Mouse (Mus musculus): ENCODE measurements at regions not wholly inside any gene's neighbourhood (a gene's known extent, or its start where the extent isn't known, plus 50 kb on each side); places are given as distances from the start of the nearest gene placed in this dataset.
A peak's percentile ranks its signal among the peaks of the same experiment; 100 is the strongest.

- Histone ChIP-seq H3K4me1 (ENCODE audit: control insufficient read depth in 1 of 2, insufficient read depth in 2 of 2, low read length in 2 of 2) (no peaks in the 10 kb centered on the region), H3K27ac (ENCODE audit: control insufficient read depth, low read depth, low read length) (no peak overlapping the region), H3K4me3 (ENCODE audit: control insufficient read depth in 1 of 2, insufficient read depth in 1 of 2, low read depth in 2 of 2, low read length in 2 of 2) (no peak overlapping the region), H3K79me2 (ENCODE audit: control insufficient read depth, insufficient read depth, low read length, poor library complexity) (no peaks in the 10 kb centered on the region), H3K36me3 (ENCODE audit: control insufficient read depth in 1 of 2, insufficient read depth in 2 of 2, low read length in 2 of 2) (no peaks in the 10 kb centered on the region), H3K9ac (ENCODE audit: control insufficient read depth, low read depth, low read length, poor library complexity, severe bottlenecking) (no peak overlapping the region), H3K27me3 (ENCODE audit: control insufficient read depth in 1 of 2, insufficient read depth in 2 of 2, low read length in 2 of 2) (no peaks in the 10 kb centered on the region), H3K9me3 (replicated peaks; ENCODE audit: insufficient read depth, low read length) (no peaks in the 10 kb centered on the region)
- DNase-seq (ENCODE audit: low read depth, low spot score): peak; percentile 33
- TF ChIP-seq RAD21 (IDR thresholded peaks at IDR 0.05; ENCODE audit: low read depth, low read length): peak; percentile 62
- peak; percentile 23 to 59 (median 26); a peak in 3 of 6 replicates for TF ChIP-seq CTCF (IDR thresholded peaks at IDR 0.05 in 2 of 3, conservative IDR thresholded peaks at IDR 0.05 in 1 of 3; ENCODE audit: control insufficient read depth in 1 of 3, insufficient read depth in 1 of 3, low read depth in 2 of 3, low read length in 3 of 3, poor library complexity in 1 of 3, severe bottlenecking in 1 of 3)
- TF ChIP-seq ZC3H11A (IDR thresholded peaks at IDR 0.05; ENCODE audit: low read depth, low read length): peak; percentile 41
- no peak for TF ChIP-seq MAZ (IDR thresholded peaks at IDR 0.05; ENCODE audit: low read depth, low read length)
- peak; percentile 58 for TF ChIP-seq SMC3 (IDR thresholded peaks at IDR 0.05; ENCODE audit: low read depth, low read length)
- no peak for TF ChIP-seq NRF1 (IDR thresholded peaks at IDR 0.05; ENCODE audit: insufficient read depth, low read depth, low read length, poor library complexity, severe bottlenecking)
- no peak for TF ChIP-seq MAFK (IDR thresholded peaks at IDR 0.05; ENCODE audit: borderline replicate concordance, low read depth, low read length)
- no peak for TF ChIP-seq MAX (IDR thresholded peaks at IDR 0.05; ENCODE audit: low read length)
Measured at GRCm38 (mm10) chr3:117120086-117121055, 151.6 kb upstream of the Palmd start.

GRCm38 (mm10) chr3:117119576-117119975 lies 150.8 kb upstream of the Palmd start:
- H3K4me3 ChIP-seq (ENCODE audit: control insufficient read depth in 1 of 2, insufficient read depth in 1 of 2, low read depth in 2 of 2, low read length in 2 of 2): no peak overlapping the region
- H3K9me3 ChIP-seq (replicated peaks; ENCODE audit: insufficient read depth, low read length): no peaks in the 10 kb centered on the region
- no peaks in the 10 kb centered on the region for H3K4me1 ChIP-seq (ENCODE audit: control insufficient read depth in 1 of 2, insufficient read depth in 2 of 2, low read length in 2 of 2)
- DNase-seq (ENCODE audit: low read depth, low spot score): no peak
- TF ChIP-seq ELF1 (IDR thresholded peaks at IDR 0.05; ENCODE audit: low read depth, low read length) (no peak), MXI1 (IDR thresholded peaks at IDR 0.05; ENCODE audit: low read depth, low read length) (no peak), CTCF (IDR thresholded peaks at IDR 0.05 in 2 of 3, conservative IDR thresholded peaks at IDR 0.05 in 1 of 3; ENCODE audit: control insufficient read depth in 1 of 3, insufficient read depth in 1 of 3, low read depth in 2 of 3, low read length in 3 of 3, poor library complexity in 1 of 3, severe bottlenecking in 1 of 3) (no peak), TAL1 (IDR thresholded peaks at IDR 0.05; ENCODE audit: low read length) (no peak), CHD2 (IDR thresholded peaks at IDR 0.05; ENCODE audit: low read length) (no peak), E2F4 (IDR thresholded peaks at IDR 0.05; ENCODE audit: borderline replicate concordance, low read depth, low read length) (no peak), NRF1 (IDR thresholded peaks at IDR 0.05; ENCODE audit: insufficient read depth, low read depth, low read length, poor library complexity, severe bottlenecking) (no peak), TCF12 (IDR thresholded peaks at IDR 0.05; ENCODE audit: low read depth, low read length) (no peak), RCOR1 (IDR thresholded peaks at IDR 0.05; ENCODE audit: low read depth, low read length) (no peak), ZKSCAN1 (IDR thresholded peaks at IDR 0.05; ENCODE audit: low read depth, low read length) (no peak), MYB (IDR thresholded peaks at IDR 0.05; ENCODE audit: low read depth, low read length) (no peak), MAZ (IDR thresholded peaks at IDR 0.05; ENCODE audit: low read depth, low read length) (no peak)
- no peak overlapping the region for H3K9ac ChIP-seq (ENCODE audit: control insufficient read depth, low read depth, low read length, poor library complexity, severe bottlenecking)
- no peaks in the 10 kb centered on the region for H3K79me2 ChIP-seq (ENCODE audit: control insufficient read depth, insufficient read depth, low read length, poor library complexity)
- H3K27ac ChIP-seq (ENCODE audit: control insufficient read depth, low read depth, low read length): no peak overlapping the region
- no peaks in the 10 kb centered on the region for H3K36me3 ChIP-seq (ENCODE audit: control insufficient read depth in 1 of 2, insufficient read depth in 2 of 2, low read length in 2 of 2)
- no peaks in the 10 kb centered on the region for H3K27me3 ChIP-seq (ENCODE audit: control insufficient read depth in 1 of 2, insufficient read depth in 2 of 2, low read length in 2 of 2)

All from MEL (cell line).